Mouse (Mus musculus): ENCODE data around the gene Syt5. TPM values are rescaled to one million over a fixed set of nuclear protein-coding genes. Genes with fewer than 3 reads are reported as not detected.

Syt5 gene
- total RNA-seq, 1 experiment from 2014 or later, result not detected

Other genes with a start within 250 kb of the Syt5 start
- 3.5 and 4.5 TPM in 2 replicates for gene Ncr1, start 209.8 kb downstream of the Syt5 start, total RNA-seq (2017)
- not detected in 2 replicates for gene Gp6, start 149.8 kb downstream of the Syt5 start, total RNA-seq (2017)
- gene Rdh13, start 101.9 kb downstream of the Syt5 start, total RNA-seq (2017), result 14.4 and 25.2 TPM in 2 replicates
- 5.1 and 17.1 TPM in 2 replicates for gene Eps8l1, start 86.9 kb downstream of the Syt5 start, total RNA-seq (2017)
- 134 and 190 TPM in 2 replicates for gene Ppp1r12c, start 45.9 kb downstream of the Syt5 start, total RNA-seq (2017)
- 8.2 and 11.1 TPM in 2 replicates for gene Tnnt1, start 31.2 kb downstream of the Syt5 start, total RNA-seq (2017)
- gene Tnni3, start 23.3 kb downstream of the Syt5 start, total RNA-seq (2017), result 7.0 and 7.1 TPM in 2 replicates
- 2.4 and 2.6 TPM in 2 replicates for gene Dnaaf3, start 15.1 kb downstream of the Syt5 start, total RNA-seq (2017)
- not detected in 2 replicates for gene Ptprh, start 56.5 kb upstream of the Syt5 start, total RNA-seq (2017)
- gene Tmem86b, start 83.9 kb upstream of the Syt5 start, total RNA-seq (2017), result 22.0 and 22.8 TPM in 2 replicates
- 155 and 186 TPM in 2 replicates for gene Ppp6r1, start 111.5 kb upstream of the Syt5 start, total RNA-seq (2017)
- gene Hspbp1, start 137.5 kb upstream of the Syt5 start, total RNA-seq (2017), result 19.0 and 25.2 TPM in 2 replicates
- gene Brsk1, start 143.1 kb upstream of the Syt5 start, total RNA-seq (2017), result 0.20 and 2.6 TPM in 2 replicates
- 5.0 and 7.3 TPM in 2 replicates for gene Tmem150b, start 177.7 kb upstream of the Syt5 start, total RNA-seq (2017)
- gene Kmt5c, start 192.6 kb upstream of the Syt5 start, total RNA-seq (2017), result 40.6 and 46.4 TPM in 2 replicates
- 14.1 and 53.9 TPM in 2 replicates for gene Cox6b2, start 205.6 kb upstream of the Syt5 start, total RNA-seq (2017)
- not detected in 2 replicates for gene Fam71e2, start 223.8 kb upstream of the Syt5 start, total RNA-seq (2017)
- gene Il11, start 235.3 kb upstream of the Syt5 start, total RNA-seq (2017), result 0.25 and 0.74 TPM in 2 replicates
- gene Tmem190, start 235.4 kb upstream of the Syt5 start, total RNA-seq (2017), result 1.3 TPM in 1 of 2 replicates, not detected in the other
- 9.3 and 19.0 TPM in 2 replicates for gene Tmem238, start 242.1 kb upstream of the Syt5 start, total RNA-seq (2017)
- 736 and 741 TPM in 2 replicates for gene Rpl28, start 245.3 kb upstream of the Syt5 start, total RNA-seq (2017)